Mouse (Mus musculus) liver, embryonic 11.5 days (tissue): ENCODE data around the gene Blvra. TPM values are rescaled to one million over a fixed set of nuclear protein-coding genes. Genes with fewer than 3 reads are reported as not detected.

Experiments
- microRNA-seq: library from miRNA; unstranded; fragments of <30 nt; microRNA quantifications from one replicate; pipeline ENCODE4, GENCODE M21; 2017; ENCODE audit warnings: borderline number of aligned reads
- polyA plus RNA-seq: library from polyadenylated mRNA; unstranded; fragments of >200 nt; fragmentation: Nextera tagmentation; extraction: Ambion mirVana; gene quantifications from 2 replicates; pipeline ENCODE4 v1.2.1, GENCODE M21; 2014

Blvra gene
- polyA plus RNA-seq, 1 experiment from 2014 or later, result 69.6 TPM

Small RNAs within 50 kb of the gene (microRNA-seq; reads per million reads assigned to microRNA genes)
- gene Gm24081, result not detected

Other genes with a start within 250 kb of the Blvra start
- 39.1 and 39.4 TPM in 2 replicates for gene Trpm7, start 194.4 kb upstream of the Blvra start, polyA plus RNA-seq
- gene Sppl2a, start 137.4 kb upstream of the Blvra start, polyA plus RNA-seq, result 33.1 and 37.9 TPM in 2 replicates
- gene Ap4e1, start 61.9 kb upstream of the Blvra start, polyA plus RNA-seq, result 13.3 and 13.9 TPM in 2 replicates
- 89.9 and 105 TPM in 2 replicates for gene Ncaph, start 63.3 kb downstream of the Blvra start, polyA plus RNA-seq
- 32.1 and 33.4 TPM in 2 replicates for gene Itpripl1, start 72.8 kb downstream of the Blvra start, polyA plus RNA-seq
- 2.4 and 2.7 TPM in 2 replicates for gene 1810024B03Rik, start 137.6 kb downstream of the Blvra start, polyA plus RNA-seq
- 75.3 and 86.7 TPM in 2 replicates for gene Snrnp200, start 137.7 kb downstream of the Blvra start, polyA plus RNA-seq
- 72.1 and 72.6 TPM in 2 replicates for gene Ciao1, start 177.2 kb downstream of the Blvra start, polyA plus RNA-seq
- 16.9 and 18.2 TPM in 2 replicates for gene Tmem127, start 177.2 kb downstream of the Blvra start, polyA plus RNA-seq
- 88.9 and 99.6 TPM in 2 replicates for gene Stard7, start 199.6 kb downstream of the Blvra start, polyA plus RNA-seq